Mouse (Mus musculus) effector memory CD4-positive, alpha-beta T cell, adult 5 months (primary cell): ENCODE data around the gene Tcf7l1. TPM values are rescaled to one million over a fixed set of nuclear protein-coding genes. Genes with fewer than 3 reads are reported as not detected.

Experiments used
- polyA plus RNA-seq: library from polyadenylated mRNA; unstranded; fragments of 100-300 nt; shearing (Covaris generic); gene quantifications from one replicate; pipeline ENCODE4 v1.2.1, GENCODE M21; 2017

The Tcf7l1 gene
- 0.32 TPM for polyA plus RNA-seq

GRCm38 (mm10) chr6:72788892-72789699 lies at the start of gene Tcf7l1:
Gene Tcf7l1, minus strand, starts transcription at chr6:72789254.

GRCm38 (mm10) chr6:72616643-72617288 lies 172.3 kb downstream of the Tcf7l1 start, which contains the start of gene Tgoln1:
Gene Tgoln1, minus strand, starts transcription at chr6:72617000.

GRCm38 (mm10) chr6:72597956-72598753 lies 190.9 kb downstream of the Tcf7l1 start, which contains the start of the genes Elmod3 and Retsat:
Gene Elmod3, minus strand, starts transcription at chr6:72598413.
Gene Retsat, plus strand, starts transcription at chr6:72598475.

Other genes starting within 250 kb of the Tcf7l1 start
- gene Capg, start 244.9 kb downstream of the Tcf7l1 start, polyA plus RNA-seq, result 37.8 TPM
- gene Elmod3, start 190.8 kb downstream of the Tcf7l1 start, polyA plus RNA-seq, result 11.1 TPM
- gene Retsat, start 190.8 kb downstream of the Tcf7l1 start, polyA plus RNA-seq, result 6.1 TPM
- gene Tgoln1, start 172.3 kb downstream of the Tcf7l1 start, polyA plus RNA-seq, result 292 TPM
- 108 TPM for gene Kcmf1, start 110.7 kb upstream of the Tcf7l1 start, polyA plus RNA-seq
- 4,832 TPM for gene Tmsb10, start 169.5 kb upstream of the Tcf7l1 start, polyA plus RNA-seq